Mouse (Mus musculus): ENCODE results near the gene Tmem59l.

Gene Tmem59l

DNA sequence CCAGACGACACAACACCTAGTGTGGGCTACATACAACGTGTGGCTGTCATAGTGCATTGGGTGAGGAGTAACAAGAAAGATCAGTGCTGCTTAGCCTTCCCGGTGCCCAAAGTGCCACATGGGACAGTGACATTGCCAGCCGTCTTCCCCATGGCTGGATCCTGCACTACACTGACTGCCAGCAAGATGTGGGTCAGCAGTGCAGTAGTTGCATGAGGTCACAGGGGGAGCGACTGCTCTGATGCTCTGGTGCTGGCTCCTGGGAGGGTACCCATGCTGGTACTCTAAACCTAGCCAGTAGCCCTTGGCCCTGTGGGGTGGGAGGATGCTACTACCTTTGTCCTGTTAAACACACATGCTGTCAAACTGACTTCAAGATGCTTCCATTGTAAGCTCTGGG lies 27.0 kb downstream of the Tmem59l start:
- DNase-seq (ENCODE audit: low spot score), result no peak

DNA sequence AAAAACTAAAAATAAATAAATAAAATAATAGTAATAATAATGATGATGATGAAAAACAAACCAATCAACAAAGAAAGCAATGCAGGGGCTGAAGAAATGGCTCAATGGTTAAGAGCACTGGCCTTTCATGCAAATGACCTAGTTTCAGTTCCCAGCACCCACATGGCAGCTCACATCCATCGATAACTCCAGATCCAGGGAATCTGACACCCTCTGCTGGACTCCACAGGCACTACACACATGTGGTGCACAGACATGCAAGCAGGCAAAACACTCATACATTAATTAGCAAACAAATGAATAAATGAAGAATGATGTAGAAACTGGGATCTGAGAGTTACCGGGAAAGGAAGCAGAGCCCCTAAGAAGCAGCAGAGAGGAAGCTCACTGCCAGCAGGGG lies 27.5 kb downstream of the Tmem59l start:
- no peak for DNase-seq (ENCODE audit: low spot score)

DNA sequence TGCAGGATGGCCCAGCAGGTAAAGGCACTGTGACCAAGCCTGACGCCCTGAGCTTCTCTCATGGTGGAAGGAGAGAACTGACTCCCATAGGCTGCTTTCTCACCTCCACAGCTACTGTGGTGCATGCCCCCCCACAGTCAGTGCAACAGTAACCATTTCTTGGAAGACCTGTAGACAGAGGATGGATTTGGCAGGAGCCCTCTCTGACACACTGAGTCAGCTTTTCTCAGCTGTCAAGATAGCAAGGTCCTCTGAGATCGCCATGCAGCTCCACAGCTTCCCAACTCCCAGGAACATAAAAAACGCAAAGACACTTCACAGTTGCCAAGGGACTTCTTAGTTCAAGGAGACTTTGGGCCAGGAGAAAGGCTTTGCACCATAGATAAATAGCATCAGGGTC lies 28.7 kb downstream of the Tmem59l start:
- peak; percentile 58 for DNase-seq (ENCODE audit: low spot score)

DNA sequence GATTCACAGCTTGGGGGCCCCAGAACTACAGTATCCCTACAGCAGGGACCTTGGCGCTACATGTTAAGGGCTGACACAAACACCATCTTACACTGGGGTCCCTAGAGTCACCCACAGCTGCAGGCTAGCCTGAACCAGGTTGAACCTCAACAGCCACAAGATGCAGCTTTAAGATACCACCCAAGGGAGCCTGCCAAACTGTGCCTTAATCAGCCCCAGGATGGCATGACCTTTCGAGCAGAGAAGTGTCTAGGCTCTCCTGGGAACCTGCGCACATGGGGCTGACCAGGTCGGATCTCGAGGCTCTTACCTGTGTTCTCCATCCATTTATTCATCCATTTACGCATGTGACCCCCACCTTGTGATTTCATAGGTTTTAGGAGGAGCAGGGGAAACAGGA lies 29.3 kb downstream of the Tmem59l start:
- DNase-seq (ENCODE audit: low spot score), result no peak

DNA sequence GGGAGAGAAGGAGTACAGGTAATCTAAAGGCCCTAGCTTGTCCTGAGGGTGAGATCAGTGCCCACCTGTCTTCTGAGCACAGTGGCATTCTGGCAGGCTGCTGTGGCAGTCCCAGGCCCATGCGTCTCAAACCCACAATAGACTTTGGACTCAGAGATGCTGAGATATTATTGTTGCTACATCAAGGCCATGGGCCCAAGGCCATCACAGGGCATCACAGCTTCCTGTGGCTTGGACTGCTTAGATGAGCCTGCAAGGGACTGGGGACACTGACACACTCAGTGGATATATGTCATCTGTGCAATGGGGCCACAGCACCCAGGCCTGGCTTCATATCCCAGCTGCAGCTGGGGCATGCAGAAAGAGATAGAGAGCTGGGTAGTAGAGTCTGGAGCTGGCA lies 30.2 kb downstream of the Tmem59l start:
- DNase-seq (ENCODE audit: low spot score), result no peak

DNA sequence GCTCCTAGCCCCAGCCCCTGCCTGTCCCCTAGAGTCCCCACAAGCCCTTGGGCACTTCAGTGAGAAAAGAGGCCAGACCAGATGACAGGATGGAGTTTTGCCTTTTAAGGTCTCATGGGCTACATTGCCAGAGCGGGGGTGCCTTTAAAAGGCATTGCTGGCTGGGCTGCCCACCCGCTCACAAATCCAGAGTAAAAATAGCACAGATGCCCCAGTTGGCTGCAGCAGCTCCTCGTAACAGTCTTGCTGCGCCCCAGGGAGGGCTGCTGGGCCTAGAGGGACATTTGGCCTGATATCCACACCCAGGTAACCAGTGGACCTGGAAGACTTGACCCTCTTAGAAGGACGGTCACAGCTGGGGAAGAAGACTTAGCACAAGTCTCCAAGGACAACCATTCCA lies 33.3 kb downstream of the Tmem59l start:
- no peak for DNase-seq (ENCODE audit: low spot score)

DNA sequence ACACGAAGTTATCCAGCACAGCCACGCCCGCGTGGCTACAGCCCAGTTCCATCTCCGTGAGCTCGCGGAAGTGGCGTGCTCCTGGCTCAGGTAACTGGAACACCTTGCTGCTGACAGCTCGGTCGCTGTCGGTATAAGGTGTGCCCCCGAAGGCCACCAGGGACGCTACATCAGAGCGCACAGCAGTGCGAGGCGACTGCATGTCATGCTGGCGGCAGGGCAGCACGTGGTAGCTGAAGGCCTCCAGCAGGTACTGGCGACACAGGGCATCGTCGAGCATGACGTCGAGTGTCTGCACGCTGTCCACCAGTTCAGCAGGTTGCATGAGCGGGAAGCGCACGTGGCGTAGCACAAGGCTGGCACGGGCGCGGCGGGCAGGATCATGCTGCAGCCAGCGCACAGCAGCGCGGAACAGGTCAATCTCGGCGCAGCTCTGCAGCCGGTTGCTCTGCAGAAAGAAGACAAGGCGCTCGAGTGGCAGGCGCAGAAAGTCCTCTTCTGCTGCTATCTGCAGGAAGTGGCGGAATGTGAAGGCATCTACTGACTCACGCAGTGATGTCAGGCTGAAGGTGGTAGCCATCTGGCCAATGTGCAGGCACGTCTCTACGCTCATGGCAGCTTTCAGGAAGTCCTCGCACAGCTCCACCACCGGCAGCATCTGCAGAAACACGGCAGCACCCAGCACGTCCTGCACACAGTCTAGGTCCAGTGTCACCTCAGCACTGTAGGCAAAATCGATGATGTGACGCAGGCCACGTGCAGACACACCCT lies 34.8 kb downstream of the Tmem59l start:
- no peak for DNase-seq (ENCODE audit: low spot score)

DNA sequence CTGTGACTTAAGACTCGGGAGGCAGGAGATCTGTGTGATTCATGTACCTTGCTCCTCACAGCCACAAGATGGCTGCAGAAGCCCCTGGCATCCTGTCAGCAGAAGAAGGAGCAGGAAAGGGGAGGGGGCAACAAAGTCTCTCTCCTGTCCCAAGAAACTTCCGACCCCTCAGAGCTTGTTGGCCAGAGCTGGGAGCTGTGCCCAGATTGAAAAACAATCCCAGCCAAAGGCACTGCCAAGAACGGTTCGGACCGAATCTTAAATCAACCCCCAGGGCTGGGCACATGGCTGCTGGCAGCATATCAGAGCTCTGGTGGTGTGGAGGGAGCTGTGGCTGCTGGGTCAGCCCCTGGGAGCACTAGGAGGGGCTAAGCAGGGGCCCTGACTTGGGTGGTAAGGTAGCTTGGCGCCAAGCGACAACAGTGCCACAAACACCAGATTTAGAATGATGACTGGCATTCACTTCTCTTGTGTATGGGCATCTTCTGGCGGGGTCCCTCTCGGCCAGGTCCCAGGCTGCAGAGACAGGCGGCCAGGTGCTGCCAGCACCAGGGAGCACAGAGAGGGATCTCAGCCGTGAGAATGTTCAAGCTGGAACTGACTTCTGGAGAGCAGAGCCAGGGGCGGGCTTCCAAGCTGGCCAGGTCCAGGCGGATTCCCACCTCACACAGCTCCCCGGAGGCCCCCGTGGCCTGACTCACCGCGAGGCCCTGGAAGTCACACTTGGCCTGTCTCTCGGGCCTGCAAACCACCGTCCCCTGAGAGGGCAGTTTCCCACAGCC lies 39.3 kb downstream of the Tmem59l start:
- peak; percentile 39 for DNase-seq (ENCODE audit: low spot score)

DNA sequence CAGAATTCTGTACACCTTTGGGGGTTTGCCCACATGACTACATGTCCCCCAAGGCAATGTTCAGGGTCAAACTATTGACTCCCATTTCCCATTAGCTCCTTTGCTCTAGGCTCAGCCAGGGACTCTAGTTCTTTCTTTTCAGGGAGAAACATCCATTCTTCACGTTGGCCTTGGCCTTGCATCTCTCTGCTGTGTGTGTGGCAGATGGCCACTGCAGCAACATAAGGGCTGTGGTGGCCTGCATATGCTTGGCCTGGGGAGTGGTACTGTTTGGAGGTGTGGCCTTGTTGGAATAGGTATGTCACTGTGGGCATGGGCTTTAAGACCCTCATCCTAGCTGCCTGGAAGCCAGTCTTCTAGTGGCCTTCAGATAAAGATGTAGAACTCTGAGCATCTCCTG lies 41.2 kb downstream of the Tmem59l start:
- no peak for DNase-seq (ENCODE audit: low spot score)

DNA sequence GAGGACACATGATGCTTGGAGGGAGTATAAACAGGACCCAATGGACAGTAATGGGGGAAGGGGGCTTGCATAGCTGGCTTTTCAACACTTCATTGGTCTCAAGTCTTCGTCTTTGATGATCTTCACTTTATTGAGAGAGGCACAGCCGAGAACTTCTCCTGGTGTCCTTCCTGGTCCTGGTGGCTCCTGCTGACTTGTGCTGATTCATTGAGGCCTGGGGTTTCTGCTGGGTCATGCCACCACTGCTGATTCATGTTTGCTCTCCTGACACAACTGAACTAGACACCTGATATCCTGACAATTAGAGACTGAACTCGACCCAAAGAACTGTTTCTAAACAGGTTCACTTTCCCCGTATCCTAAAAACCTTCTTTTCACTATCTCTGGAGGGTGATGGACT lies 43.8 kb downstream of the Tmem59l start:
- DNase-seq (ENCODE audit: low spot score), result no peak

DNA sequence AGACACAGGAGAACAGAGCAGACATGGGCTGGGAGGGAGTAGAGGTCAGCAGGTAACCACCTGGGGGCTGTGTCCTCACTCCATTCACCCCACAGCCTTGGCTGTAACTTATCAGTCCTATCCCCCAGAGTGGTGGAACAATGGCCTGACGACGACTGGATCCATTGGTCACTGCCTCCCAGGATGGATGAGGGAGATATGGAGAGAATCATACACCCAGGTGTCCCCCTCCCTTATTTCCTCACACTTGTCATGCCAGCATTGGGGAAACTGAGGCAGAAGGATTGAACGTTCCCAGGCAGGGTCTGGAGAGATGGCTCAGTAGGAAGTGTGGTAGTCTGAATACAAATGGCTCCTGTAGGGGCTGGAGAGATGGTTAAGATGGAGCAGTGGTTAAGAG lies 45.6 kb downstream of the Tmem59l start:
- no peak for DNase-seq (ENCODE audit: low spot score)

DNA sequence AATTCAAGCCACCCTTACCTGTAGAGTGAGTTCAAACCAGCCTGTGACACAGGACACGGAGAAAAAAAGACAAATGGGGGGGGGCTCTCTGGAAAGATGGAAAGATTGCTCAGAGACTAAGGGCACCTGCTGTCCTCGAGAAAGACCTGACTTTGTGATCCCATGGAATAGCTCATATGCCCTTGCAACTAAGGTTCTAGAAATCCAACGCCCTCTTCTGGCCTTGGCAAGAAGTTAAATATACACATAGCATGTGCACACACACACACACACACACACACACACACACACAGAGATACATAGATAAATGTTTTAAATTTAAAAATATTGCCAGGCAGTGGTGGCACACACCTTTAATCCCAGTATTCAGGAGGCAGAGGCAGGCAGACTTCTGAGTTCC lies 46.9 kb downstream of the Tmem59l start:
- no peak for DNase-seq (ENCODE audit: low spot score)

DNA sequence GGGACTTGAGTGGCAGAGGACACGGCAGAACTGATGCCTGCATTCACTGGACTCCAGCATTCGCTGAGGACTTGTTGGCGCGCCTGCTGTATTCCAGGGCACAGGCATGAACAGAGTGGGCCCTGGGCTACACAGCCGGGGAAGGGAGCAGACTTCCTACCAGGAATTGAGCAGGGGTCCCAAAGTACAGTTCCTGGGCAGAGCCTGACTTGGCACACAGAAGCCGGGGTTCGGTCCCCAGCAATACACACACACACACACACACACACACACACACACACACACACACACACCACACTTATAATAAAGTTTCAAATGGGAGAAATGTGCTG lies 47.3 kb downstream of the Tmem59l start:
- DNase-seq (ENCODE audit: low spot score), result no peak

DNA sequence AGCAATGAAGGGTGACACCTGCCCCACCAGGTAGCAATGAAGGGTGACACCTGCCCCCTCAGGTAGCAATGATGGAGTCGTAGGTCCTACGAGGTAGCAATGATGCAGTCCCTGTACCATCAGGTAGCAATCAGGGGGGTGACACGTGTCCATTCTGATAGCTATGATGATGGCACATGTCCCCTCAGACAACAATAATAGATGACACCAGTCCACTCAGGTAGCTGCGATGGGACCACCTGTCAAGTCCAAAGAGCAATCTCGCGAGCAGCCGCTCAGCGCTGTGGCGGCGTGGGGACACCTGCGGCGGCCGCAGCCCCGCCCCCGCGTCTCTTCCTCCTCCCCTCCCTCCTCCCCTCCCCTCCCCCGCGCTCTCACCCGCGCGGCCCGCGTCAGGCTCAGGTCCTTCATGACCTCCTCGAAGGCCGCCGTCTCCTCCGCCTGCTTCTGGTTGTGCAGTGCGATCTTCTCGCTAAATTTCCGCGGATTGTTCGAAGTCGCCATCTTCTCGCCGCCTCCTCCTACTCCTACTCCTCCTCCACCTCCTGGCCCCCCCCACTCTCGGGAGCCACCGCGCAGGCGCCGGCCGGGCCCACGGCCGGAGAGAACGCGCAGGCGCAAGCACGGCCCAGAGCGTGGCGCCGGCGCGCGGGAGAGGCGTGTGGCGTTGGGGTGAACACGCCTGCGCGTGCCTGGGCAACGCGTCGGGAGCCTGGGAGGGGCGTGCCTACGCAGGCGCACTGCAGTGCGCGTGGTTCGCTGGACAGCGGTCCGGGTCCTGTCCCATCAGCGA lies 47.9 kb downstream of the Tmem59l start, which contains the start of gene Crtc1:
Crtc1 (minus strand) TSS at position 525 of the 793 bp plus-strand sequence.
- peak; percentile 95 for DNase-seq (ENCODE audit: low spot score)

DNA sequence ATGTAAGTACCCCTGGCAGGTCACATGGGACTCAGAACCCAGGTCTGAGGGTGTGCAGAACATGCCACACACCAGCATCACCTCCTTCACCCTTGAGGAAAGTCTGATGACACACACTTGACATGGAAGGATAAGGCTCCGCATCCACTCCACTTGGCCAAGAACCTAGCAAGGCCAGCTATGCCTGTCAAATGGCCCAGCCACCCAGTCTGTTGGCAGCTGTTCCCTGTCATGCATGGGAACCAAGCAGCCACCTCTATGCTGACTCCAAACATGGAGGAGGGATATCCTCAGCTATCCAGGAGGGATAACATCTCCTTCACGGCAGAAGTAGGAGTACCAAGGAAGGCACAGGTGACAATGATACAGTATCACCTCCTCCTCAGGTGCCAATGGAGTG lies 48.7 kb downstream of the Tmem59l start:
- no peak for DNase-seq (ENCODE audit: low spot score)

DNA sequence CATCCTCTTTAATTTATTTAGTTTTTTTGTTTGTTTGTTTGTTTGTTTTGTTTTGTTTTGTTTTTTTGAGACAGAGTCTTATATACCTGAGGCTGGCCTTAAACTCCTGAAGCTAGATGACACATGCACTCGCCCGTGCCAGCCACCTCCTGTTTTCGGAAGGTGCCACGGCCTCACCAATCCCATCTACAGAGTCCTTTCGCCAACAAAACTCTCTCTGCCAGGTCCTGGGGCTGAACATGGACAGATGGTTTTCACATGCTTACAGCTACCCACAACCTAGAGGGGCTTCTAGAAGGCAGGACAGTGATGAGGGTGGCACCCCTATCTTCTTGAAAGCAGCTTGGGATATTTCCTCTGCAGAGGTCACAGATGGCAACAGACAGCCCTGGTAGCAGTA lies 52.0 kb downstream of the Tmem59l start:
- no peak for DNase-seq (ENCODE audit: low spot score)

All from testis, postnatal 14 days (tissue).